Mouse (Mus musculus) splenic B cell, adult 2 months (primary cell): ENCODE results near the gene Cep97.
"Not testable (repeated sequence)": the region's sequence is repeated elsewhere in the genome, so short reads cannot be mapped to it uniquely, and the experiment has no call there.

Experiments used
- DNase-seq: peaks from one replicate; pipeline ENCODE4 v3.0.0-alpha.2; 2011; ENCODE audit warnings: low read depth, low spot score
- H3K27me3 ChIP-seq: 2 replicates; pipeline ENCODE4 v1.6.1; 2012; ENCODE audit warnings: mild to moderate bottlenecking, low read length, moderate library complexity, mixed read lengths; ENCODE audit not compliant: control insufficient read depth, poor library complexity, insufficient read depth, severe bottlenecking
- H3K36me3 ChIP-seq: 2 replicates; pipeline ENCODE4 v1.6.1; 2012; ENCODE audit warnings: mild to moderate bottlenecking, low read length, moderate library complexity, mixed read lengths; ENCODE audit not compliant: control insufficient read depth, poor library complexity, insufficient read depth, severe bottlenecking

Cep97 gene

GRCm38 (mm10) chr16:55887814-55888583 lies 46.7 kb downstream of the Cep97 start:
- peak; percentile 71 for DNase-seq
- Histone ChIP-seq H3K27me3 (no peaks in the 10 kb centered on the region), H3K36me3 (peaks cover 10% of the 10 kb centered on the region)

- DNase-seq, result no peak
Observed at GRCm38 (mm10) chr16:55884246-55884645, 50.4 kb downstream of the Cep97 start.

GRCm38 (mm10) chr16:55876025-55876424 lies 58.6 kb downstream of the Cep97 start:
- H3K36me3 ChIP-seq, result peaks cover 4% of the 10 kb centered on the region
- no peak for DNase-seq

More at GRCm38 (mm10) chr16:55884246-55884645, 50.4 kb downstream of the Cep97 start:
- H3K27me3 ChIP-seq, result no peaks in the 10 kb centered on the region
- peaks cover 12% of the 10 kb centered on the region for H3K36me3 ChIP-seq

GRCm38 (mm10) chr16:55863832-55864231 lies 70.8 kb downstream of the Cep97 start:
- DNase-seq, result no peak
- Histone ChIP-seq H3K27me3 (no peaks in the 10 kb centered on the region), H3K36me3 (peaks cover 10% of the 10 kb centered on the region; the same call in 1 of the 2 replicates)

More at GRCm38 (mm10) chr16:55876025-55876424, 58.6 kb downstream of the Cep97 start:
- H3K27me3 ChIP-seq, result no peaks in the 10 kb centered on the region

GRCm38 (mm10) chr16:55863149-55863815 lies 71.4 kb downstream of the Cep97 start:
- Histone ChIP-seq H3K36me3 (peaks cover 10% of the 10 kb centered on the region; the same call in 1 of the 2 replicates), H3K27me3 (no peaks in the 10 kb centered on the region)
- DNase-seq, result peak; percentile 87

- peaks cover 4% of the 10 kb centered on the region for H3K36me3 ChIP-seq
- DNase-seq, result no peak
- H3K27me3 ChIP-seq, result no peaks in the 10 kb centered on the region
Observed at GRCm38 (mm10) chr16:55861104-55861503, 73.6 kb downstream of the Cep97 start.

GRCm38 (mm10) chr16:55859421-55859820 lies 75.2 kb downstream of the Cep97 start:
- not testable (repeated sequence) for H3K27me3 ChIP-seq, DNase-seq, H3K36me3 ChIP-seq

GRCm38 (mm10) chr16:55858465-55858864 lies 76.2 kb downstream of the Cep97 start:
- Histone ChIP-seq H3K27me3 (no peaks in the 10 kb centered on the region), H3K36me3 (peaks cover 3% of the 10 kb centered on the region)
- peak; percentile 86 for DNase-seq

GRCm38 (mm10) chr16:55852943-55853727 lies 81.5 kb downstream of the Cep97 start:
- peak; percentile 91 for DNase-seq
- Histone ChIP-seq H3K36me3 (peaks cover 3% of the 10 kb centered on the region), H3K27me3 (no peaks in the 10 kb centered on the region)

GRCm38 (mm10) chr16:55852515-55852914 lies 82.1 kb downstream of the Cep97 start:
- no peak for DNase-seq
- Histone ChIP-seq H3K27me3 (no peaks in the 10 kb centered on the region), H3K36me3 (peaks cover 3% of the 10 kb centered on the region)

GRCm38 (mm10) chr16:55850485-55850884 lies 84.2 kb downstream of the Cep97 start:
- Histone ChIP-seq H3K27me3 (no peaks in the 10 kb centered on the region), H3K36me3 (peaks cover 3% of the 10 kb centered on the region; the same call in 1 of the 2 replicates)
- DNase-seq, result no peak
